Mouse (Mus musculus): ENCODE data around the gene Tbc1d1.
A peak's percentile ranks its signal among the peaks of the same experiment; 100 is the strongest.

Gene Tbc1d1

DNA sequence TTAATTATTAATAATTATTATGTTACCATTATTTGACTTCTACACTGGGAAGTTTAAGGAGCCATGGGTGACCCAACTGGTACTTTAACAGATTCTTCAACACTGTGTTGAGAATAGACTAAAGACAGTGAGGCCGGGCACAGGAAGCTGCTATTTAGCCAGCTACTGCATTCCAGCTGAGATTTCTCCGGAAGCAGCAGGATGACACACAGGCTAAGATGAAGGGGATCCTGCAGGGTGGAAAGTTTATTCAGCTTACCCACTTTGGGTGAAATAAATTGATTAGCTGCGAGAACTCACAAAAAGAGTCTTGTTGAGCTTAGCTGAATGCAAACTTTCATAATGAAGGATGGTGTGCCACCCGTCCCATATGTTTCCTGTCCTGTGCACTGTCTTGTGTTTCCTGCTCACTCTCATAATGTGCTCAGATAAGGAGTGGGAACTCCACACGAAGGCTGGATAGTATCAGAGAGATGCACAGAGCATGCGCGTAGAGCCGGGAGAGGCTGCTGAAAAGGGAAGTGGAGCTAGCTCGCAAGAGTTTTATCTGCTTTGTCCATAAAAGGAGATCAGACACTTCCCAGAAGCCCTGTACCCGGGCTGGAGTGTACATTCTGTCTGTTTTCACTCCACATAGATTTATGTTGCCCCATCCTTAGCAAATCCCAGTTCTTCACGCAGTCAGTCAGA, at the start of gene Tbc1d1:
Gene Tbc1d1 (plus strand): TSS at position 445 of the 690 bp plus-strand sequence.
- DNase-seq, result peak; percentile 71

DNA sequence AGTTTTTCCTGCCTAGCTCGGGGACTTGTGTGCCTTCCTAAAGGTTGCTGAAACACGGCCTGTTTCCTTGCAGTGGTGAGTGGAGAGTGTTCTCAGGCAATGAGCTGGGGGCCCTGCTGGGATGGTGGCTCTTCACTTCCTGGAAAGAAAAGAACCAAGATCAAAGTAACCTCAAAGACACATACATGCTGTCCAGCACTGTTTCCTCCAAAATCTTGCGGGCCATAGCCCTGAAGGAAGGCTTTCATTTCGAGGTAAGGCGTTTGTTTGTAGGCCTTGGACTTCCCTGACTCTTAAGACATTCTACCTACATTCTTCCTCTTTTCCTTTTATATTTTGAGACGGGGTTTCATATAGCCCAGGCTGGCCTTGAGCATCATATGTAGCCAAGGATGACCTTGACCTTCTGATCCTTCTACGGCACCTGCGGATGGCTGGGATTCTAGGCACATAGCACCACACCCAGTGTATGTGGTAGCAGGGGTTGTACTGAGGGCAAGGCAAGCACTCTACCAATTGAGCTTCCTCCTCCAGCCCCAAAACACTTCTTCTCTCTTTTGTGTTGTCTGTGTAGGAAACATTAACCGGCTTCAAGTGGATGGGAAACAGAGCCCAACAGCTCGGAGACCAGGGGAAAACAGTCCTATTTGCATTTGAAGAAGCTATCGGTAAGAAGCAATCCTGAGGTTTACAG, 48.4 kb upstream of the Tbc1d1 start:
- no peak for DNase-seq

DNA sequence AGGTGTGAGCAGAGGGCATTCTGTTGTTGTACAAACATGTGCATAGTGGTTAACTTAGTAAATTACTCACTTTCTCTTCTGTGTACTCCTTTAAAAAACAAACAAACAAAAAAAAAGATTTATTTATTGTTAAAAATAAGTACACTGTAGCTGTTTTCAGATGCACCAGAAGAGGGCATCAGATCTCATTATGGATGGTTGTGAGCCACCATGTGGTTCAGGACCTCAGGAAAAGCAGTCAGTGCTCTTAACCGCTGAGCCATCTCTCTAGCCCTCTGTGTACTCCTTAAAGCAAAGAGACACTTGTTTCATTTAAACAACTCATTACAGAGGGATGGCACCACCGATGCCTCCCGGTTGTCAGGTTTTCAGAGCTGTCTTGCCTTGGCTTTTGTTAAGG, 46.9 kb upstream of the Tbc1d1 start:
- no peak for DNase-seq

DNA sequence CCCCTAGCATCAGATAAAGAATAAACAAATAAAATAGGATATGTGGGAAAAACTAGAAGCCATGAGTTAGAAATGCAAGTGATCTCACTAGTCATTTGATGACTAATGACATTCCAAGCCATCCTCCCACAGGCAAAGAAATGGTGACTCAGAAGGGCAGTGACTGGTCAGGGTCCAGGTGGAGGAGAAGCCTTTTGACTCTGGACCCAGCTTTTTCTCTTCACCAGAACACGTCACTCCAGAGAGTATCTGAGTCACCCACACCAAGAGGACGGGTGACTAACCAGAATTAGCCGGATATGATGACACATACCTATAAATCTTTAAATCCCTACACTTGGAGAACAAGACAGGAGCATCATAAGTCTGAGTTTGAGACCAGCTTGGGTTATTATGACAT, 43.7 kb upstream of the Tbc1d1 start:
- DNase-seq, result no peak

DNA sequence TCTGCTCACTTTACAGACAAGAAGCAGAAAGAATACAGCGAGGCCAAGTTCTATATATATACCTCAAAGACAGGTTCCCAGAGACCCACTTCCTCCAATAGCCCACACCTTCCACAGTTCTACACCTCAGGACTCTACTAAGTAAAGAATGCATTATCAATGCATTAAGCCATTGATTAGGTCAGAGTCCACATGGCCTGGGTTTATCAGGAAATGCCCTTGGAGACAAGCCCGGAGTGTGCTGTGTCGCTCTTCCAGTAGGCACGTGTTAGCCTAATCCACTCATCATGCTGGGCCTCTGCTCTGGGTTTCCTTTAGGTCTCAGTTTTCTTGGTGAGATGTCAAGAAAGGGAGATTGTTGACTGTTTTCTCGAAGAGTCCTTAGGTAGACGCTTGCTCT, 41.9 kb upstream of the Tbc1d1 start:
- no peak for DNase-seq

DNA sequence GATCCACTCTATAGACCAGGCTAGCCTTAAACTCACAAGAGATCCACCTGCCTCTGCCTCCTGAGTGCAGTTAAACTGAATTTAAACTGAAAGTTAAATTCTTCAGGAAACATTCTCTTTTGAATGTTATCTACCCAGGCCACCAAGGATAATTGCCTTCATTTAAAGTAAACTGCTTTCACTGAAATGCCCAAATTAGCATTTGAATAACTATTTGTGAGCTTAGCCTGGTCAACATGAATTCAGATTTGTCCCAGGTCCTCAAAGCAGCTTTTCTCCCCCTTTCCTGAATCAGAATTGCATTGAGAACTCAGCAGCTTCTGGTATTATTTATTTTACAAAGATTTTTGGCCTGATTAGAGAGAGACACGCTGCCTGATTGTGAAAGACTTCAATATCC, 38.9 kb upstream of the Tbc1d1 start:
- DNase-seq, result no peak

DNA sequence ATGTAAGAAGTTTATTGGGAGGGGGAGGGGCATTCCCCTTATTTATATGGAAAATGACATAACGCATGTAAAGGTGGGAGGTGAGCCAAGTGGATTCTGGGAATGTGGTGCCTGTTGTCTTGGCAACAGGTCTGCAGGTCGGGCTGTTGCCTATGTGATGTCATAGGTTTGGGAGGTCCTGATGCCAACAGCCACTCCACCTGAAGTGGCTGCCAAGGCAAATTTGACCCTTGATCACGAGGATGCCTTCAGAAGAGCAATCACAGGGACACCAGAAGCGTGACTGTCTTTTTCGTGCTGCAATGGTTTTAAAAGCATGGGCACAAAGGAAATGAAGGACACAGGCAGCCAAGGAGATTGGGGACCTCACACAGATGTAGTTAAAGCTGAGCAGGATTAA, 30.3 kb upstream of the Tbc1d1 start:
- no peak for DNase-seq

DNA sequence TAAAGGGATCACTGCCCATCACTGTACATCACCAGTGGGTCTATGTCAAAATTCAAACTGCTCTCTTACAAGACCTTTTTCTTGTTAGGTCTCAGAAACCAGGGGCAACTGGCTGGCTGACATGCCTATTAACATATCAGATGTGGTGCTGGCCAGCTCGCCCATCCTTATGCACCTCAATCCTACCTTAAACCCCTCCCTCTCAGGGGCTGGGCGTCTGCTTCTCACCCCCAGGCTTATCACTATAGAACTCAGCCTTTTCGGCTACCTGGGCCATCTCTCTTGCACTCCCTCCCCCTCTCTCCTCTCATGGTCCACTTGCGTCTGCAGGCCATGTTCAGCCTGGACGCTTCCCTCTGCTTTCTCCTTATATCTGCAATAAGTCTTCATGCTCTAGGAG, 24.6 kb upstream of the Tbc1d1 start:
- DNase-seq, result no peak

DNA sequence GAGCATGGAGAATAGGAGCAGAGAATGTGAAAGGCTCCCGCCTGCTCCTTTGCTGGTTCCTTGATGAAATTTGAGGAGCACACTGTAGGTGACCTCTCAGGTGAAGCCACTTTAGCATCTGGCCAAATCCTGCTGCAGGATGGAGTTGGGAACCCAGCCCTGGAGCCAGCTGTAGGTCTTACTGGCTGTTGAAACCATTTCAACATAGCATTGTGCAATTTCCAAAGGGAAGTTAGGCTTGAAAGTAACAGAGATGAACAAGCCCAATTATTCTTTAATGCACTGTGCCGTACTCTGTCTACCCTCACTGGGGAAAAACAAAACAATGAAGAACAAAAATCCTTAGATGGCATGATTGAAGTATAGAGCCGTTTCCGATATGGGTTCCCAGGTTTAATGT, 22.2 kb upstream of the Tbc1d1 start:
- no peak for DNase-seq

DNA sequence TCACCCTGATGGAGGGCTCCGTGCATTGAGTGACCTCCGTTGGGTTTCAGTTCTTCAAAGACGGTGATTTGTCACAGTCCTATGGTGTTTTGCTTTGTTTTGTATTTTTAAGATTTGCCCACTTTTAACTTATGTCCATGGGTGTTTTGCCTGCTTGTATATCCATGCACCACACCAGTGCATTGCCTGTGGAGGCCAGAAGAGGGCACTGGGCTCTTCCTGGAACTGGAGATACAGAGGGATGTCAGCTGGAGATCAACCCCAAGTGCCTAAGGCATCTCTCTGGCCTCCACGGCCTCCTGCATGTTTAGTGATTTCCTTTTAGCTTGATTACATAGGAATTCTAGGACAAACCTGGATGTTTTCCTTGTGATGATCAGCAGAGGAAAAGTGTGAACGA, 19.8 kb upstream of the Tbc1d1 start:
- peak; percentile 6 for DNase-seq

DNA sequence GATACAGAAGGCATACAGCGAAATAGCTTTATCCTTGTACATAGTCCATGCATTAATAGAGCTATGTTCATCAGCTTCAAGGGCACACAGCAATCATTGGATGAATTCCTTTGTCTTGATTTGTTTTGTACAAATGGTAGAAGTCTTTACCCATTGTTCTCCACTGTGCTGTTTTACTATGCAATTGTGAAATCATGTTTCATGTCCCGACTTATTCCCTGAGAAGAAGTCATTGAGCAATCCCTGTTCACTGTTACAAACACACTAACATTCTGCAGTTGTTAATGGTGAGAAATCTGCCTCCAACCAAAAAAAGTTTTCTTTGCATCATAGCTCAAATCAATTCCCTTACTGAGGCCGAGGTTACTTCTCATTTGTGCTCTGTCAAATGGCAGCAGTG, 15.9 kb upstream of the Tbc1d1 start:
- no peak for DNase-seq

DNA sequence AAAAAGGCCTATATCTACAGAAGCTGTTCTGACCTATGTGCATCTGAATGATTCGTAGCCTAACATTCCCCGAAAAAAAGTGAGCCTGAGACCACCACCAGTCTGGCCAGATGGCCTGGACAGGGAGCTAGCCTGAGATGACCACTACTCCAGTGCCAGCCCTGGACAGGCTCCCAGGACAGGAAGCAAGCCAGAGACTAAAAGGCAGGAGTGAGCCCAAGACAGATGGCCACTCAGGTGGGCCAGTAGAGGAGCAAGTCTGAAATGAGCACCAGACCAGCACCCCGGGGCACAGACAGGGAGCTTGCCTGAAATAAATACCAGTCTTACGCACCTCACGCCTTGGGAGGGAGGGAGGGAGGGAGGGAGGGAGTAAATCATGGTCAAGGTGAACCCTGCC, 11.8 kb upstream of the Tbc1d1 start:
- no peak for DNase-seq

DNA sequence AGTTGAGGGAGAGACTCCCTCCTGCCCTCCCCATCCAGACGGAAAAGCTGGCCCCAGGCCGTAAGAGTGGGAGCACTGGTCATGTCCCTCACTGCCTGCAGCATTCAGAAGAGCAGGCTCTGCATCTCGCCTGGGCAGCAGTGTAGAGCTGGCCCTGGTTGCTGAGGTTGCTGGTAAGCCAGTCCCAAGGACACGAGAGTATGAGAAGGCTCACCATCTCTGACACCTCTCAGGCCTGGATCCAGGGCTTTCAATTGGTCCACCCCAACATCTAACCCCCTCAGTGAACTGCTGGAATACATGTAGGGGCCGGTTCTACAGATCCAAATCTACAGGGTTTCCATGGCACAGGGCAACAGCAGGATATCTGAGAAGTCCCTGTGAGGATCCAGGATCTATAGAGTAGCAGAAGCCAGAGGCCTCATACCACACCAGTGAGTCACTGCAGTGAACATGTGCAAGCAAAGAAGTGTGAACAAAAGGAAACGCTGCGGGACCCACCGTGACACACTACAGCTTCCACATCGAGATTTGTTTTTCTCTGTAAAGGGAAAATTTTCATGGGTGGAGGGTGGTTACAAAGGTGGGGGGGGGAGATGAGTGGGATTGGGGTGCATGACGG, 9.6 kb upstream of the Tbc1d1 start:
- no peak for DNase-seq

DNA sequence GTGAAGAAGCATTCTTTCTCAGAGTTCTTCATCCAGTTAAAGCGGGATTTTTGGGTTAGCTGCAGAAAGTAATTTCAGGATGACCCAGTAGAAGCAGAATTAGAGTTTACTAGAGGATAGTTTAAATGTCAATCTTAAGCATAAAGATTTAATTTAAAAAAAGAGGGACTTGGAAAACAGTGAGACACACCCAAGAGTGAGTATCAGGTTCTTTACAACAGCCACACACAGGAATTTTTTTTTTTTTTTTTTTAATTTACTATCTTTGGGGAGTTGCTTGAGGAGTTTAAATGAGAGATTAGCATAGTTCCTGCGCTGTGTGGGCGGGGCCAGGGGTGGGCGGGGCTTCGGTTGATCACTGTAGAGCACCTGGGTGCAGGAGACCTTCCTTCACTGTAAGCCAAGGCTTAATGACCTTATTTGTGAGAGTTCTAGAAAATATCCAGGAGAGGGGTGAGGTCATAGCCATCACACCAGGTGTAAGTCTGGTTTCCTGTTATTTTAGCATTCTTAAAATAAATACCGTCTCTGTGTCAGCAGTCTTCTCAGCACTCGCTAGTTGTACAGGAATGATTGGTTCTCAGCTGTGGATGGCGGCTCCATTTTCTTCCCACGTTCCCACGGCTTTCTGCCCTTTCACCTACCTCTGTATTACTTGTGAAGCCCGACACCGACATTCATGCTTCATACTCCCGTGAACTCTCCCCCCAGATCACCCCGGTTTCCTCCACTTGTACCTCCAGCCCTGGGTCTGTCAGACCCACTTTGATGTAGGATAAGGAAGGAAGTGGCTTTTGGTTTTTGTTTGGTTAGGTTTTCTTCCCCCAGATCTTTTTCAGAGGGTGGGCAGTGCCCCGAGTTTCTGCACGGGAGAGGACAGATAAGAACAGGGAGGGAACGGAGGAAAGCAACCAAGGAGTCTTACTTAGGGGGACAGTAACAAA, 6.6 kb upstream of the Tbc1d1 start:
- no peak for DNase-seq

DNA sequence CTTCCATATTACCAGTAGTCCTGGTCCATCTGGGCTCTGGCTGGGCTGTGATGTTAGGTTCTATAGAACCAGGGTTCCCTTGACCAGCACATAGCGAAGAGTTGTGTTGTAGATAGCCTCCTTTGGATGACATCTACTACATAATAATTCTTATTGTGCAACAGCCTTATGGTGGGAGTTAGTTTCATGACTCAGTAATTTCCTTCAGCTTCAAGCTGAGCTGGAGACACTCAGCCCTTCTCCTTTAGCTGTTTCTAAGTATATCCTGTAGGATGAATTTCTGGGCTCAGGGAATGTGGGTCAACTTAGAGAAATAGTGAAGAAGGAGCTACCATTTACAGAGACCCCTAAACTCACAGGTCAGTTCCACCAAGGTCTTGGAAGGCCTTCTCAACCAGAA, 2.8 kb upstream of the Tbc1d1 start:
- no peak for DNase-seq

DNA sequence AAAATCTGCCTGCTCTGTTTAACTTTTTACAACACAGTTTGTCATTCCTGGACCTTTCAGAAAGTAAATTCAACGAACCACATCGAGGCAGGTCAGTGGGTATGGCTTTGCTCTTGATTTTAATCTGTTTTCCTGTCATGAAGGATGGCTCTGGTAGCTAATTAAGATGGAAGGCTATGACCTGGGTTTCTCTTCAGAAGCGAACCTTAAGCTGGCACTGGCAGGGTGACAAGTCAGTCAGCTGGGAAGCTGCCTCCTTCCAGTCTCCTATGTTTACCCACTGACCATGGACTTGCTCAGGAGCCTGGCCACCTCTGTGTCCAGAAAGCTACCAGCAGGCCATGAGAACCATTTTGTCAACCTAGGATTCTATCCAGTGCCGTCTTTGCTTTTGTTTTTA, 474 bp downstream of the Tbc1d1 start:
- DNase-seq, result peak; percentile 9

DNA sequence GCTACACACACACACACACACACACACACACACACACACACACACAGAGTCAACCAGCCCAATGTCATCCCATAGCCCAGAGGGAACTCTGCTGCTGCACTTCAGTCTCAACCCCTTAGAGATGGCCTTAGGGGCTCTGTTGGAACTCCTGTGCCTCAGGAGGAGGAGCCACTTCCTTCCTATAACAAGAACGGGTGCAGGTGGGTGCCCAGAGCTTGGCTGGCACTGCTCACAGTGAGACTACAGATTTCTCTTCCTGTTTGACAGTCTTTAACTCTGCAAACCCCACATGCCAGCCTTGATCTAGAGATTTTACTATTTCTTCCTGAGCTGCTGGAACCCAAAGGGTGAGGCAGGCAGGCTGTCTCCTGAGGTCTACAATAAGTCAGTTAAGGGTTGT, 1.8 kb downstream of the Tbc1d1 start:
- DNase-seq, result no peak

DNA sequence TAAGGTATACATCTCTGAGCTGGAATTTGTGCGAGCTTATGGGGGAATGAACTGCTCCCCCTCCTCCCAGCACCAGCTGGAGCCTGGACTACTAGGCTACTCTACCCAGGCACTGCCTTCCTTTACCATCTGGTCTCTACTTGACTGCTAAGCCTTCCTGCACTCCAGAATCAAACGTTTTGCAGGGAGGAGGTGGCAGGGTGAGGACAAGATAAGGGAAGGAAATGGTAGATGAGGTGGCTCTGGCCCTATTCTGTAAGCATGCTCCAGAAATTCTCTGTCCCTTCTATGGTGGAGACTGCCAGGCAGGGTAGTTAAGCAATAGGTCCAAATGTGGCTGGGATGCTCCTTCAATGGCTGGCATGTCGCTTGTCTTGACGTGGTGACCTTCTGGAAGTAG, 2.4 kb downstream of the Tbc1d1 start:
- DNase-seq, result no peak

DNA sequence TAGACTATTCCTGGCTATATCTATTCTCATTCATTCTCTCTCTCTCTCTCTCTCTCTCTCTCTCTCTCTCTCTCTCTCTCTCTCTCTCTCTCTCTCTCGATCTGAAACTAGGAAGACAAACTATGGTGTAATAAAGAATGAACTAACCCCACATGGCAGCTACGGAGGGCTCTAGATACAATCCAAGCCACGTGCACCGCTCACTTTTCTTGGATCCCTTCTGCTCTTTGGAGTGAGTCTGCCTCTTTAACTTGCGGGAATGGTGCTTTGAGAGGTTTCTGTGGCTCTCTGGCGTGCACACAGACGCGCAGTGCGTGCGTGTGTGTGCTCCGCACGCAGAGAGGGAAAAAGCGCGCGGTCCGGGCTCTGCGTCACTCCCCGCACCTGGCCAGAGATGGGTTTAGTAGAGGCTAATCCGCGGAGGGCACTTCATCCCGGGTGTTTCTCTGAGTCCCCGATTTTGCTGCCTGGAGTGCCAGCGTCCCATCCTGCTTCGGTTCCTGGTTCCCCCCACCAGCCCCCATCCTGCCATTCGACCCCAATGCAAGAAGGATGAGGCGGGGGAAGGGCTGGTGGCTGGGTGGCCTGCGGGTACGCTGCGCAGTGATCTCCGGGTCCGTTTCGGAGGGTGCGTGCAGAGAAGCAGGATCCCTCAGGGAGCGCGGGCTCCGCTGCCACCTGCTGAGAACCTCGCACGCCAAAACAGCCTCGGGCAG, 3.1 kb downstream of the Tbc1d1 start:
- DNase-seq, result peak; percentile 5

DNA sequence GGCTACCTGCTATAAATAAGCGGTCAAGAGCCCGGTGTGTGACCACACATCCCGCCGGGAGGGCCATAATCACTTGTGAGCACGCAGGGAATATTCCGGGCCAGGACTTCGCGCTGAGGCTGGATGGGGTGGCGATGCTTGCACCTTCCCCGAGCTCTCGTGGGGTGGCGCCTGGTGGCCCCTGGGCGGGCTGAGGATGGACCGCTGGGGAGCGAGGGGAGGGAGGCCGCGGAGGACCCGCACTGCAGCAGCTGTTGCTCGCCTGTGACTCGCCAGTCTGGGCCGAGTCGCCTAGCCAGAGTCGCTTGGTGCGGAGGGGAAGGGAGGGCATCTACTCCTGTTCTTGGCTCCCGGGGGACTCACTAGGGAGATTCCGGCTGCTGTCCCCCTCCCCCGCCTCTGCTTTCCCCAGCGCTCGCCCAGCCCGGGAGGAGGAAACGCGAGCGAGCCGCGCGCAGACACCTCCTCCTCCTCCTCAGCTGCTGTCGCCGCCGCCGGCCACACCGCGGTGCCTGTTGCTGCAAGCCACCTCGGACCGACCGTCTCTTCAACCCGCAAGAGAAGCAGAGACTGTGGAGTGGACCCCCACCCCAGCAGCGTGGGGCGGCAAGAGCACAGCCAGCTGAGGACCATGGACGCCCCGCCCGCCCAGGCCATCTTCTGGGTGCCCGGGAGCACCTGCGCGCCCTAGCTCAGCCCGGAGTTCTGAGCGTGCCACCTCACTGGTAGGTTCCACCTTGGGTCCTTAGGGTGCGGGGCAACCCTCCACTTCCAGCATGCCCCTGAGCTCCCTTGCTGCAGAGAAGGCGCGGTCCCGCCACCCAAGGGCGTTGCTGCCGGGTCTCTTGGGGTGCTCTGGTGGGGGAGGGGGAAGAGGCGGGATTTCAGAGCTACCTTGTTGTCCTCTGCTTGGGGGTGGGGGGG, 3.9 kb downstream of the Tbc1d1 start:
- DNase-seq, result peak; percentile 64

DNA sequence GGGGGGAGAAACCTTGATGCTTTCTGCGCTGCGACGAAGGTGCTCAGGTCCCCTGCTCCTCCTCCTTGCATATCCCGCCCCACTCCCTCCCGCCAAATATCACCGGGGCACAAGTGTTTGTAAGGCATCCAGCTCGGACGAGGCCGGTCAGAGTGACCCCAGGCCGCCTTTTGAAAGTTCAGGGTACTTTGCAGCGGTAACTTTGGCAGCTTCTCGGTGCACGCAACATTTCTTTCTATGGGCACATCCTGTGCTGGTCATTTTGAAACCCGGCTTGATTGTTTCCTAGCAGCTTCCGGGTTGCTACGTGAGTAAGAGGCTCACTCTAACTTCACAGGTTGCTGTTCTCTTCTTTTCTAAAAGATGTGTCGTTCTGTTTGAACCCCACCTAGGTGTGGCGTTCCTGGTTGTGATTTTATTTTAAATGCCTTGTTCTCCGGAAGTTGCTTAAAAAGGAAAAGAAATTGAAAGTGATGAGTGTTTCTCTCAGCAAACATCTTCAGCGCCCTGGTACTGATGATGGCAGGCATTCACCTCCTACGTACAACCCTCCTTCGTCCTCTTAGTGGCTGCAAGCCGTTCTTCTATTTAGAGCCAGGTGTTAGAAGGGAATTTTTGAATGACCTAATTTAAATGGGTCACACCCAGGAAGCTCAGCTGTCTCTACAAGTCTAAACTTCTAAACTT, 4.7 kb downstream of the Tbc1d1 start:
- peak; percentile 10 for DNase-seq
